Mouse (Mus musculus): ENCODE data around the gene Uqcrc2.

The Uqcrc2 gene

GRCm38 (mm10) chr7:120690634-120691033 is 55.7 kb downstream of the Uqcrc2 start:
- no peak for DNase-seq (ENCODE audit: low spot score)

GRCm38 (mm10) chr7:120693831-120694375 is 58.9 kb downstream of the Uqcrc2 start:
- DNase-seq (ENCODE audit: low spot score), result no peak

DNA sequence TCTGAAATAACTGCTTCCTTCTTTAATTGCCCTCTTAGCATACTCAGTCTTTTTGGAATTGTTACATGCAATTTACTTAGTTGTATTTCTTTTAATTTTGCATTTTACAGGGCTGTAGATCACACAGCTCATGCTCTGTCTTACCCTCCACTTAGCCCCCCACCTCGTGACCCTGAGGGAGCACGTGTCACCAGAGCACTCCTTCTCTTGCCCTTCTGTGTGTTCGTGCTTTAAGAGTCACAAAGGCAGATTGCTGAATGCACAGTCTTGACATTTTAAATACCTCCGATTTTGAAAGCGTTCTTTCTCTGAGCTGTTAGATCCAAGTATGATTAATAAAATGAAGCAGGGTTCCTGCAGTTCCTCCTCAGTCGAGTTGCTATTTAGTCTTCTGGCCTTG is 60.2 kb downstream of the Uqcrc2 start:
- no peak for DNase-seq (ENCODE audit: low spot score)

- no peak for DNase-seq (ENCODE audit: low spot score)
Measured at GRCm38 (mm10) chr7:120695641-120696040, 60.7 kb downstream of the Uqcrc2 start.

DNA sequence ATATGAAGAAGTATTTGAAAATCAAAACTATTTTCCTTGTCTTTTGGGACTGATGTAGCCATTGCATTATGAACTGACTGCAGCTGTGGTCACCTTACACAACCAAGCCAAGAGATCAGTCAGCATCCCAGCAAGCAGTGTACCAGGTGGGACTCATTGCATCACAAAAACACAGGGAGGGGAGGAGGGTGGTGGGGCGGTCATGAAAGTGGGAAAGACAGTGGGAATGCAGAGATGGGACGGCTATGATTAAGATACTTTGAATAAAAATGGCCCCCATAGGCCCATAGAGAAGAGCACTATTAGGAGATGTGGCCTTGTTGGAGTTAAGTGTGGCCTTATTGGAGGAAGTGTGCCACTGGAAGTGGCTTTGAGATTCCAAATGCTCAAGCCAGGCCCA is 61.4 kb downstream of the Uqcrc2 start:
- DNase-seq (ENCODE audit: low spot score), result no peak

GRCm38 (mm10) chr7:120699586-120699985 is 64.6 kb downstream of the Uqcrc2 start:
- no peak for DNase-seq (ENCODE audit: low spot score)

GRCm38 (mm10) chr7:120703888-120704287 is 68.9 kb downstream of the Uqcrc2 start:
- no peak for DNase-seq (ENCODE audit: low spot score)
